Mouse (Mus musculus): Measurements from ENCODE around the gene Tekt5. TPM values are rescaled to one million over a fixed set of nuclear protein-coding genes. Genes with fewer than 3 reads are reported as not detected.

The Tekt5 gene
- polyA plus RNA-seq, 1 experiment, result 10.9 TPM

- Histone ChIP-seq H3K4me1 (ENCODE audit: control insufficient read depth, insufficient read depth, low read length) (no peaks in the 10 kb centered on the region), H3K4me3 (ENCODE audit: insufficient read depth, low read length) (no peak overlapping the region), H3K27ac (ENCODE audit: insufficient read depth, low read length) (no peak overlapping the region)
- TF ChIP-seq CTCF (IDR thresholded peaks at IDR 0.05; ENCODE audit: extremely low read depth, insufficient read depth, low read length), result no peak
- TF ChIP-seq POLR2A (IDR thresholded peaks at IDR 0.05; ENCODE audit: extremely low read depth, insufficient read depth, low read length), result no peak
Observed at GRCm38 (mm10) chr16:10417723-10418259, 22.5 kb upstream of the Tekt5 start.

- H3K4me1 ChIP-seq (ENCODE audit: control insufficient read depth, insufficient read depth, low read length), result no peaks in the 10 kb centered on the region; the same call in 1 of the 2 replicates
- no peak overlapping the region for H3K27ac ChIP-seq (ENCODE audit: insufficient read depth, low read length)
- no peak for TF ChIP-seq POLR2A (IDR thresholded peaks at IDR 0.05; ENCODE audit: extremely low read depth, insufficient read depth, low read length)
- TF ChIP-seq CTCF (IDR thresholded peaks at IDR 0.05; ENCODE audit: extremely low read depth, insufficient read depth, low read length), result peak; percentile 44
- H3K4me3 ChIP-seq (ENCODE audit: insufficient read depth, low read length), result no peak overlapping the region
Observed at GRCm38 (mm10) chr16:10416866-10417265, 21.6 kb upstream of the Tekt5 start.

GRCm38 (mm10) chr16:10415976-10416375 lies 20.7 kb upstream of the Tekt5 start:
- Histone ChIP-seq H3K27ac (ENCODE audit: insufficient read depth, low read length) (no peak overlapping the region), H3K4me3 (ENCODE audit: insufficient read depth, low read length) (no peak overlapping the region), H3K4me1 (ENCODE audit: control insufficient read depth, insufficient read depth, low read length) (no peaks in the 10 kb centered on the region; the same call in 1 of the 2 replicates)
- TF ChIP-seq POLR2A (IDR thresholded peaks at IDR 0.05; ENCODE audit: extremely low read depth, insufficient read depth, low read length) (no peak), CTCF (IDR thresholded peaks at IDR 0.05; ENCODE audit: extremely low read depth, insufficient read depth, low read length) (peak; percentile 57)

GRCm38 (mm10) chr16:10411764-10412746 lies 16.8 kb upstream of the Tekt5 start, which contains the start of gene Nubp1:
TSS of gene Nubp1 (plus strand) at chr16:10411948.
- no peaks in the 10 kb centered on the region; the same call in 1 of the 2 replicates for H3K4me1 ChIP-seq (ENCODE audit: control insufficient read depth, insufficient read depth, low read length)
- peak within 1 kb of the TSS; percentile 64 for H3K4me3 ChIP-seq (ENCODE audit: insufficient read depth, low read length)
- peak; percentile 66 for TF ChIP-seq POLR2A (IDR thresholded peaks at IDR 0.05; ENCODE audit: extremely low read depth, insufficient read depth, low read length)
- no peak for TF ChIP-seq CTCF (IDR thresholded peaks at IDR 0.05; ENCODE audit: extremely low read depth, insufficient read depth, low read length)
- peak within 1 kb of the TSS; percentile 73; the same call in 1 of the 2 replicates for H3K27ac ChIP-seq (ENCODE audit: insufficient read depth, low read length)

GRCm38 (mm10) chr16:10399160-10399559 lies 3.9 kb upstream of the Tekt5 start:
- TF ChIP-seq CTCF (IDR thresholded peaks at IDR 0.05; ENCODE audit: extremely low read depth, insufficient read depth, low read length) (peak; percentile 93), POLR2A (IDR thresholded peaks at IDR 0.05; ENCODE audit: extremely low read depth, insufficient read depth, low read length) (no peak)
- Histone ChIP-seq H3K4me1 (ENCODE audit: control insufficient read depth, insufficient read depth, low read length) (no peaks in the 10 kb centered on the region), H3K27ac (ENCODE audit: insufficient read depth, low read length) (no peak overlapping the region), H3K4me3 (ENCODE audit: insufficient read depth, low read length) (no peak overlapping the region)

GRCm38 (mm10) chr16:10398755-10399154 lies 3.5 kb upstream of the Tekt5 start:
- TF ChIP-seq CTCF (IDR thresholded peaks at IDR 0.05; ENCODE audit: extremely low read depth, insufficient read depth, low read length), result no peak
- TF ChIP-seq POLR2A (IDR thresholded peaks at IDR 0.05; ENCODE audit: extremely low read depth, insufficient read depth, low read length), result no peak
- H3K27ac ChIP-seq (ENCODE audit: insufficient read depth, low read length), result no peak overlapping the region
- H3K4me1 ChIP-seq (ENCODE audit: control insufficient read depth, insufficient read depth, low read length), result no peaks in the 10 kb centered on the region
- H3K4me3 ChIP-seq (ENCODE audit: insufficient read depth, low read length), result no peak overlapping the region

- Histone ChIP-seq H3K4me3 (ENCODE audit: insufficient read depth, low read length) (no peak overlapping the region), H3K27ac (ENCODE audit: insufficient read depth, low read length) (no peak overlapping the region), H3K4me1 (ENCODE audit: control insufficient read depth, insufficient read depth, low read length) (no peaks in the 10 kb centered on the region)
- TF ChIP-seq CTCF (IDR thresholded peaks at IDR 0.05; ENCODE audit: extremely low read depth, insufficient read depth, low read length), result no peak
- no peak for TF ChIP-seq POLR2A (IDR thresholded peaks at IDR 0.05; ENCODE audit: extremely low read depth, insufficient read depth, low read length)
Observed at GRCm38 (mm10) chr16:10392587-10392986, 2.7 kb downstream of the Tekt5 start.

- Histone ChIP-seq H3K4me1 (ENCODE audit: control insufficient read depth, insufficient read depth, low read length) (no peaks in the 10 kb centered on the region), H3K27ac (ENCODE audit: insufficient read depth, low read length) (no peak overlapping the region), H3K4me3 (ENCODE audit: insufficient read depth, low read length) (no peak overlapping the region)
- TF ChIP-seq CTCF (IDR thresholded peaks at IDR 0.05; ENCODE audit: extremely low read depth, insufficient read depth, low read length) (no peak), POLR2A (IDR thresholded peaks at IDR 0.05; ENCODE audit: extremely low read depth, insufficient read depth, low read length) (no peak)
Observed at GRCm38 (mm10) chr16:10388634-10389365, 6.5 kb downstream of the Tekt5 start.

GRCm38 (mm10) chr16:10385261-10385660 lies 10.0 kb downstream of the Tekt5 start:
- TF ChIP-seq POLR2A (IDR thresholded peaks at IDR 0.05; ENCODE audit: extremely low read depth, insufficient read depth, low read length), result no peak
- H3K4me3 ChIP-seq (ENCODE audit: insufficient read depth, low read length), result no peak overlapping the region
- no peak overlapping the region for H3K27ac ChIP-seq (ENCODE audit: insufficient read depth, low read length)
- H3K4me1 ChIP-seq (ENCODE audit: control insufficient read depth, insufficient read depth, low read length), result no peaks in the 10 kb centered on the region

All from cortical plate, adult 2 months (tissue).